Comparison of ENCODE assay signal across 9 mouse cellular contexts in the genomic region with DNA sequence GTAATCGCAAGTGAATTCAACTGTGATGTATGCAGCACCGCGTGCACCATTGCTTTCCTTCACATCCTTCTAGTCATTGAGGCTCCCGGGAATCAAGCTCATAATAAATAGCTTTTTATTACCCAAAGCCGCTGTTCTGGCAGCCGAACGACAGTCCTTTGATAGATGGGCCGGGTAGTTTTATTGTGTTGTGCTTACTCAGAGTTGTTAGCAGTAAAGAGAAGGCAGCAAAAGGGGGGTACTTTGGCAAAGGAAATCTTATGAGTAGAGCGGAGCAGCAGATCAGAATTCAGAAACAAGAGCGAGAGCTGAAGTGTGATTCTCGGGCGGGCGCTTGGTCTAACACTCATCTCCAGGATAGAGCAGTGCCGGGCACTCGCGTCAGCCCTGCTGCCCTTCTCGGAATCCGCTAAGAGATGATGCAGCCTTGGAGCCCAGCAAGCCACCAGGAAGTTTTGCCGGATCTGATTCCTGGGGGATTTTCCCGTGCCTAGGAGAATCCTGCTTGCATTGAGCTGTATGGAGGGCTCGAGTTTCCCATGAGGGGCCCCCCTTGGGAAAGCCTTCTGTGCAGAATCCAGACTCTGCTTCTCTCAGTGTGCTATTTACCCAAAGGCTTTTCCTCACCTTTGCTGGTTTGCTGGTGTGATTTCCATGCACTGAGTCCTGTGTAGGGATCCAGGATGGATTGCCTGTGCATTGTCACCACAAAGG.
A peak's percentile ranks its signal among the peaks of the same experiment; 100 is the strongest.
DNase-seq lines count a peak whose midpoint lies in the region; ATAC-seq and TF ChIP-seq lines count a peak whose summit lies in the region.
"Had no signal": no experiment of that assay in that cellular context is flagged by ENCODE, and none has a peak within 500 bp of the region (broad histone marks: within the 10 kb centered on the region; RNA-seq: fewer than 3 reads in every experiment).

No protein-coding gene starts in this region.

- peak overlapping the region; percentile 37 for H3K9ac ChIP-seq in forebrain, embryonic 11.5 days (ENCODE audit: low read length)
- no peak overlapping the region for H3K9ac ChIP-seq in liver, embryonic 14.5 days (replicated peaks)

- H3K4me2 ChIP-seq in forebrain, embryonic 11.5 days (ENCODE audit: low read depth, low read length, severe bottlenecking): peak overlapping the region; percentile 83
- H3K4me2 ChIP-seq in liver, embryonic 14.5 days (ENCODE audit: low read depth): peak overlapping the region; percentile 37

- no peak for TF ChIP-seq EP300 in liver, embryonic 14.5 days (IDR thresholded peaks at IDR 0.05; ENCODE audit: low read depth)

- no peak for TF ChIP-seq CTCF in gastrocnemius, adult 2 months (IDR thresholded peaks at IDR 0.05)
- TF ChIP-seq CTCF in brain, embryonic 14.5 days (IDR thresholded peaks at IDR 0.05; ENCODE audit: borderline replicate concordance, extremely low read depth, insufficient read depth, insufficient read length): no peak
- no peak for TF ChIP-seq CTCF in liver, embryonic 14.5 days (IDR thresholded peaks at IDR 0.05; ENCODE audit: low read depth)

- DNase-seq in gastrocnemius, adult 2 months: no peak
- no peak for DNase-seq in gastrocnemius, adult 8-10 months (ENCODE audit: low spot score in 2 of 2)
- DNase-seq in brain, embryonic 14.5 days (ENCODE audit: low read depth): peak; percentile 85
- DNase-seq in forebrain, embryonic 11.5 days (ENCODE audit: low spot score): peak; percentile 65
- DNase-seq in layer of hippocampus, adult 11-12 months (ENCODE audit: low spot score): peak; percentile 52
- DNase-seq in liver, embryonic 14.5 days (ENCODE audit: low read depth in 3 of 3, low spot score in 3 of 3): no peak
- peak; percentile 62 for DNase-seq in right cerebral cortex, postnatal 25 days
- no peak for DNase-seq in spleen, adult 12 weeks (ENCODE audit: low spot score)

- ATAC-seq in forebrain, embryonic 11.5 days (replicated peaks; ENCODE audit: low FRiP score): peak; percentile 75
- ATAC-seq in liver, embryonic 14.5 days (ENCODE audit: insufficient read depth): no peak

- H3K4me3 ChIP-seq in gastrocnemius, adult 2 months: peak overlapping the region; percentile 49
- H3K4me3 ChIP-seq in forebrain, embryonic 11.5 days (ENCODE audit: low read depth, low read length): peak overlapping the region; percentile 34
- H3K4me3 ChIP-seq in liver, embryonic 14.5 days (ENCODE audit: insufficient read depth in 1 of 2, low read depth in 2 of 2, low read length in 2 of 2): no peak overlapping the region
- H3K4me3 ChIP-seq: erythroblast, embryonic 14.5 days had no signal

- no peak overlapping the region for H3K27ac ChIP-seq in gastrocnemius, adult 2 months
- no peak overlapping the region for H3K27ac ChIP-seq in forebrain, embryonic 11.5 days (ENCODE audit: low read depth, low read length)
- no peak overlapping the region for H3K27ac ChIP-seq in liver, embryonic 14.5 days

- H3K36me3 ChIP-seq in forebrain, embryonic 11.5 days (ENCODE audit: control insufficient read depth, insufficient read depth, low read length): no peaks in the 10 kb centered on the region
- H3K36me3 ChIP-seq in liver, embryonic 14.5 days (replicated peaks; ENCODE audit: control insufficient read depth, insufficient read depth, low read depth): no peaks in the 10 kb centered on the region

- H3K27me3 ChIP-seq in forebrain, embryonic 11.5 days (ENCODE audit: control insufficient read depth, insufficient read depth, low read length): no peaks in the 10 kb centered on the region
- H3K27me3 ChIP-seq in liver, embryonic 14.5 days (ENCODE audit: control insufficient read depth, insufficient read depth, low read length): no peaks in the 10 kb centered on the region

- under 1% methylated on average over 21 of the region's 21 CpGs for WGBS in forebrain, embryonic 11.5 days
- 3% methylated on average over 21 of the region's 21 CpGs for WGBS in liver, embryonic 14.5 days (ENCODE audit: insufficient replicate concordance)

- no peaks in the 10 kb centered on the region for H3K4me1 ChIP-seq in forebrain, embryonic 11.5 days (replicated peaks; ENCODE audit: control insufficient read depth, insufficient read depth, low read length)
- no peaks in the 10 kb centered on the region; a peak in 1 of 4 replicates for H3K4me1 ChIP-seq in liver, embryonic 14.5 days (replicated peaks; ENCODE audit: control insufficient read depth in 2 of 2, insufficient read depth in 2 of 2, low read length in 1 of 2)

- intact Hi-C loops in gastrocnemius, adult 2 months (cut with DNase I): no loop called here

- H3K9me3 ChIP-seq in forebrain, embryonic 11.5 days (ENCODE audit: control insufficient read depth, low read length): no peaks in the 10 kb centered on the region
- H3K9me3 ChIP-seq in liver, embryonic 14.5 days (ENCODE audit: control insufficient read depth, low read length): no peaks in the 10 kb centered on the region

- TF ChIP-seq POLR2A in brain, embryonic 14.5 days (IDR thresholded peaks at IDR 0.05; ENCODE audit: borderline replicate concordance, extremely low read depth, insufficient read depth, insufficient read length, poor library complexity, severe bottlenecking): no peak

Comparison
In these comparisons a context has a peak if more than half of its experiments do, and no peak if none do; other contexts are left out.
1. DNase-seq: peak in brain, embryonic 14.5 days (single experiment), forebrain, embryonic 11.5 days (single experiment), layer of hippocampus, adult 11-12 months (single experiment) and right cerebral cortex, postnatal 25 days (single experiment); none in gastrocnemius, adult 2 months (single experiment), gastrocnemius, adult 8-10 months (0 of 2), liver, embryonic 14.5 days (0 of 3) and spleen, adult 12 weeks (single experiment).
2. H3K4me3 ChIP-seq: peak in gastrocnemius, adult 2 months (single experiment) and forebrain, embryonic 11.5 days (single experiment); none in liver, embryonic 14.5 days (0 of 2).